Mouse (Mus musculus) liver, embryonic 14.5 days (tissue): ENCODE data around the gene Aacs. TPM values are rescaled to one million over a fixed set of nuclear protein-coding genes. Genes with fewer than 3 reads are reported as not detected.
"Not testable (repeated sequence)": the region's sequence is repeated elsewhere in the genome, so short reads cannot be mapped to it uniquely, and the experiment has no call there.

Experiments
- ATAC-seq: fragments of 200-750 bp; cut with Nextera tagmentation; 2 replicates; pipeline ENCODE4 v1.8.0; 2017; ENCODE audit warnings: moderate number of reproducible peaks, mild to moderate bottlenecking, moderate library complexity; ENCODE audit not compliant: insufficient read depth
- DNase-seq, 3 experiments: peaks; one replicate each; pipeline ENCODE4 v3.0.0-alpha.2; 2012 to 2013; ENCODE audit warnings: low read depth in 3 of 3, low spot score in 3 of 3
- H3K27ac ChIP-seq: fragments of 300-500 bp; sonication (generic); 2 replicates; pipeline ENCODE4 v1.5.1; 2014; ENCODE audit warnings: moderate library complexity, mild to moderate bottlenecking, control low read depth, inconsistent platforms
- H3K27me3 ChIP-seq: fragments of 300-500 bp; sonication (generic); 2 replicates; pipeline ENCODE4 v1.6.1; 2014; ENCODE audit warnings: mild to moderate bottlenecking, low read length, moderate library complexity; ENCODE audit not compliant: control insufficient read depth, insufficient read depth
- H3K36me3 ChIP-seq: fragments of 300-500 bp; sonication (generic); replicated peaks from 2 replicates; pipeline ENCODE4 v1.6.1; 2014; ENCODE audit warnings: low read depth; ENCODE audit not compliant: control insufficient read depth, insufficient read depth
- H3K4me1 ChIP-seq, 2 experiments: fragments of 200-500 bp in 1 of 2; fragments of 300-500 bp in 1 of 2; sonication (generic) in 1 of 2; replicated peaks; 2 replicates each; pipeline ENCODE4 v1.6.1; 2012 to 2014; ENCODE audit warnings: antibody characterized with exemption in 1 of 2, inconsistent platforms in 1 of 2, low read length in 1 of 2; ENCODE audit not compliant: control insufficient read depth in 2 of 2, insufficient read depth in 2 of 2
- H3K4me2 ChIP-seq: fragments of 300-500 bp; sonication (generic); 2 replicates; pipeline ENCODE4 v1.6.1; 2014; ENCODE audit warnings: low read depth, mild to moderate bottlenecking, control low read depth, moderate library complexity
- H3K4me3 ChIP-seq, 2 experiments: fragments of 200-500 bp in 1 of 2; fragments of 300-500 bp in 1 of 2; sonication (generic) in 1 of 2; 2 replicates each; pipeline ENCODE4 v1.5.1; 2012 to 2014; ENCODE audit warnings: low read depth in 2 of 2, low read length in 2 of 2, mild to moderate bottlenecking in 2 of 2, control low read depth in 1 of 2, inconsistent platforms in 1 of 2, moderate library complexity in 1 of 2; ENCODE audit not compliant: insufficient read depth in 1 of 2
- H3K9ac ChIP-seq: fragments of 300-500 bp; sonication (generic); replicated peaks from 2 replicates; pipeline ENCODE4 v1.6.1; 2014; ENCODE audit warnings: mild to moderate bottlenecking, control low read depth, moderate library complexity
- H3K9me3 ChIP-seq: fragments of 300-500 bp; sonication (generic); 2 replicates; pipeline ENCODE4 v1.6.1; 2016; ENCODE audit warnings: low read length, mixed read lengths; ENCODE audit not compliant: control insufficient read depth
- CTCF ChIP-seq: IDR thresholded peaks from 2 replicates; pipeline ENCODE4 v1.5.1; 2016; ENCODE audit warnings: antibody characterized with exemption, low read depth, control low read depth
- EP300 ChIP-seq: IDR thresholded peaks from 2 replicates; pipeline ENCODE4 v1.6.1; 2016; ENCODE audit warnings: antibody characterized with exemption, low read depth
- WGBS: fragments of 180-500 bp; shearing (Covaris S2); extraction: QIAGEN DNeasy Blood & Tissue Kit; methylation state at CpG from one replicate; pipeline ENCODE4 v1.1.7; 2014; ENCODE audit not compliant: insufficient replicate concordance; 5-methylcytosine and 5-hydroxymethylcytosine counted together
- polyA plus RNA-seq, 2 experiments: library from polyadenylated mRNA; depleted of rRNA in 1 of 2; stranded (reverse) in 1 of 2; unstranded in 1 of 2; fragments of >200 nt; fragmentation: Nextera tagmentation in 1 of 2; extraction: Ambion mirVana in 1 of 2; gene quantifications; 2 replicates each; pipeline versions ENCODE4 v1.2.1 to v1.2.3; 2012 to 2014

Aacs gene
- polyA plus RNA-seq (2012; rRNA removed) (11.0 and 11.6 TPM in 2 replicates), polyA plus RNA-seq (2014; fragmentation: Nextera tagmentation; extraction: Ambion mirVana) (13.2 and 13.5 TPM in 2 replicates)

GRCm38 (mm10) chr5:125475601-125476285, at the start of gene Aacs:
Gene Aacs, plus strand, starts transcription at chr5:125475814.
- H3K27me3 ChIP-seq = no peaks in the 10 kb centered on the region
- peak within 1 kb of the TSS; percentile 68 to 71 for H3K4me3 ChIP-seq
- H3K4me1 ChIP-seq = peaks cover 18 to 21% of the 10 kb centered on the region in 2 experiments
- peak within 1 kb of the TSS; percentile 82 for H3K4me2 ChIP-seq
- TF ChIP-seq EP300 = peak; percentile 86
- no peak for TF ChIP-seq CTCF
- no peaks in the 10 kb centered on the region for H3K36me3 ChIP-seq
- peak within 1 kb of the TSS; percentile 76 for H3K9ac ChIP-seq
- H3K9me3 ChIP-seq = no peaks in the 10 kb centered on the region
- WGBS = 0% methylated on average over 49 of the region's 60 CpGs
- DNase-seq (peak; percentile 91 to 94 (median 91)), ATAC-seq (peak; percentile 90)
- peak within 1 kb of the TSS; percentile 97 for H3K27ac ChIP-seq

GRCm38 (mm10) chr5:125426343-125426742, 49.3 kb upstream of the Aacs start:
- H3K27ac ChIP-seq = no peak overlapping the region
- H3K4me3 ChIP-seq = no peak overlapping the region
- no peaks in the 10 kb centered on the region for H3K9me3 ChIP-seq
- H3K36me3 ChIP-seq = peaks cover 58% of the 10 kb centered on the region
- ATAC-seq (no peak), DNase-seq (no peak)
- TF ChIP-seq CTCF = no peak
- TF ChIP-seq EP300 = no peak
- H3K9ac ChIP-seq = no peak overlapping the region
- no peaks in the 10 kb centered on the region for H3K4me1 ChIP-seq
- 80% methylated on average over 10 of the region's 10 CpGs for WGBS
- H3K27me3 ChIP-seq = no peaks in the 10 kb centered on the region
- no peak overlapping the region for H3K4me2 ChIP-seq

- peak overlapping the region; percentile 97 for H3K4me2 ChIP-seq
- H3K27ac ChIP-seq, DNase-seq: not testable (repeated sequence)
Measured at GRCm38 (mm10) chr5:125432324-125432723, 43.3 kb upstream of the Aacs start.

DNA sequence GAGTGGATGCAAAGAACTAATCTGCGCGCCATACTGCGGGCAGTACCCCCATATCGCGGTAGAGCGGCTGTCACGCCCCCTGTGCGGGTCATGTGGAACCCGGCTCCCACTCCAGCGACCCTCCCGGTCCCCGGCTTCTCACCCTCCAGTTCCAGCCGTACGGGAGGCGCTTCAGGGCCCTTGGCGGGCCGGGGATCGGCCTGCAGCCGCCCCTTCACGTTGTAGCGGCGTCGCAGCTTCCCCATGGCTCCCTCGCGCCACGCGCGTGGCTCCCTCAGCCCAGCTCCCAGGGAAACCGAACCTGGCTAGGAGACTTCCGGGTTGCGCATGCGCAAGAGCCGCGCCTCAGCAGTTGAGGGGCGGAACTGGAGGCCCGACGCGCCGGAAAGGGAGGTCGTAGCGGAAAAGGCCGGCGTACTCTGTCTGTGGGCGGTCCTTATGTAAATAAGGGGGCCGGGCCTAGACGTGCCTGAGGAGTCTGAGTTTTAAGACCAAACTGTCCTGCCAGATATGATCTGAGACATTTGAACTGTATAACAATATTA, 41.7 kb upstream of the Aacs start, which contains the start of gene Dhx37:
TSS of gene Dhx37 (minus strand) at position 329 of the 545 bp plus-strand sequence.
- WGBS = under 1% methylated on average over 46 of the region's 46 CpGs
- TF ChIP-seq CTCF (no peak), EP300 (no peak)

More at GRCm38 (mm10) chr5:125432324-125432723, 43.3 kb upstream of the Aacs start:
- 79% methylated on average over 2 of the region's 2 CpGs for WGBS
- H3K9ac ChIP-seq, H3K27me3 ChIP-seq, ATAC-seq, H3K9me3 ChIP-seq, H3K4me3 ChIP-seq: not testable (repeated sequence)
- Histone ChIP-seq H3K4me1 (peaks cover 5 to 12% of the 10 kb centered on the region in 2 experiments), H3K36me3 (peaks cover 23% of the 10 kb centered on the region)

GRCm38 (mm10) chr5:125434347-125434746, 41.3 kb upstream of the Aacs start:
- peaks cover 5 to 12% of the 10 kb centered on the region in 2 experiments for H3K4me1 ChIP-seq
- ATAC-seq, H3K9me3 ChIP-seq, H3K27me3 ChIP-seq, H3K9ac ChIP-seq: not testable (repeated sequence)
- peak; percentile 55 for TF ChIP-seq CTCF
- peak in 1 of 3 experiments; percentile 41 for DNase-seq
- peak overlapping the region; percentile 97 for H3K4me2 ChIP-seq
- H3K4me3 ChIP-seq = peak overlapping the region; percentile 7 to 91; a peak in 3 of 4 replicates
- H3K36me3 ChIP-seq = peaks cover 12% of the 10 kb centered on the region
- WGBS = 50% methylated on average over 15 of the region's 15 CpGs
- H3K27ac ChIP-seq = peak overlapping the region; percentile 47

More for the DNA sequence above, 41.7 kb upstream of the Aacs start, which contains the start of gene Dhx37:
- no peaks in the 10 kb centered on the region for H3K9me3 ChIP-seq
- peak; percentile 98 for ATAC-seq
- H3K27ac ChIP-seq = peak within 1 kb of the TSS; percentile 52
- H3K9ac ChIP-seq = peak within 1 kb of the TSS; percentile 83
- H3K4me1 ChIP-seq = peaks cover 5 to 12% of the 10 kb centered on the region in 2 experiments
- no peaks in the 10 kb centered on the region for H3K27me3 ChIP-seq
- peak; percentile 93 to 94 (median 93) for DNase-seq
- peaks cover 16% of the 10 kb centered on the region for H3K36me3 ChIP-seq
- H3K4me3 ChIP-seq = peak within 1 kb of the TSS; percentile 87 to 91
- peak within 1 kb of the TSS; percentile 97 for H3K4me2 ChIP-seq
